Mouse (Mus musculus) spleen, adult 18-20 months (tissue): ENCODE measurements at regions not wholly inside any gene's neighbourhood (a gene's known extent, or its start where the extent isn't known, plus 50 kb on each side); places are given as distances from the start of the nearest gene placed in this dataset.

Source experiments
- DNase-seq, 2 experiments: peaks; one replicate each; pipeline ENCODE4 v3.0.0; 2022; ENCODE audit warnings: mixed read lengths in 2 of 2

DNA sequence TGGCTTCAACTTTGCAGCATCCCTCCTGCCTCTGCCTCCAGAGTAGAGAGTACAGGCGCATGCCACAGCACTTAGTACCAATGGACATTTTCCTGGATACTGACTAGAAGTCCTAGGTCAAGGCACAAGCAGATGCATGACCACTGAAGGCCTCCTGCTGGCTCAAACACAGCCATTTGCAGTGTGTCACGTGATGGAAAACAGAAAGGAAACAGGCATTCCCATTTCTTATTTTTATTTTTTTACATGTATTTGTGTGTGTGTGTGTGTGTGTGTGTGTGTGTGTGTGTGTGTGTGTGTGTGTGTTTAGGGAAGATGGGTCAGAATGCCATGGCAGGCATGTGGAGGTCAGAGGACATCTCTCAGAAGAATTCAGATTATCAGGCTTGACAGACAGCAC lies 65.6 kb downstream of the Thap12 start:
- DNase-seq = no peak

DNA sequence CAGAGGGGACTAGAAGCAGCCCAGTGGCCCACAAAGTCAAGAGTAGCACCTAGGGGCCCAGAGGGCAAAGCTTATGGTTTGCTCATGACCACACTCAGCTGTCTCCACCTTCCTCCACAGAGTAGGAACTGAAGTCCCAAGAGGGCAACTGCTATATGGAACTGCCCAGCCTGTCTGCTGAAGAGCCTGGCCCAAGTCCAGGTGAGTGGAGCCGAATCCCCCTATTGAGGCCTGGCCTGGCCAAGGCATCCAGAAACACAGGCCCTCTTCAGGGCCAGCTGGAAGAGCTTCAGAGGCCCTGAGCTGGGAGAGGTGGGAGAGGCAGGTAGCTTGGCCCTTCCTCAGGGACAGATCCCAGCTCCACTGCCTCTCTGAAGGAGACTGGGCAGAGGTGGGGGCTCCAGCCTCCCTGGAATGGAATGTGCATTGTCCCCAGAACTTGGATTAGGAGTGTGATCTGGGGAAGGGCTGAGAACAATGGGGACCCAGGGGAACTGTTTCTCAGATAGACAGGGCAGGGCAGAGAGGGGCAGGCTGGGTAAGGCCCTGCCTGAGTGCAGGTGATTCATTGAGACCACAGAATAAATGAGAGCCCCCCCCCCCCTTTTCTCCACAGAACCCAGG lies 65.7 kb upstream of the Wnt11 start:
- no peak for DNase-seq

DNA sequence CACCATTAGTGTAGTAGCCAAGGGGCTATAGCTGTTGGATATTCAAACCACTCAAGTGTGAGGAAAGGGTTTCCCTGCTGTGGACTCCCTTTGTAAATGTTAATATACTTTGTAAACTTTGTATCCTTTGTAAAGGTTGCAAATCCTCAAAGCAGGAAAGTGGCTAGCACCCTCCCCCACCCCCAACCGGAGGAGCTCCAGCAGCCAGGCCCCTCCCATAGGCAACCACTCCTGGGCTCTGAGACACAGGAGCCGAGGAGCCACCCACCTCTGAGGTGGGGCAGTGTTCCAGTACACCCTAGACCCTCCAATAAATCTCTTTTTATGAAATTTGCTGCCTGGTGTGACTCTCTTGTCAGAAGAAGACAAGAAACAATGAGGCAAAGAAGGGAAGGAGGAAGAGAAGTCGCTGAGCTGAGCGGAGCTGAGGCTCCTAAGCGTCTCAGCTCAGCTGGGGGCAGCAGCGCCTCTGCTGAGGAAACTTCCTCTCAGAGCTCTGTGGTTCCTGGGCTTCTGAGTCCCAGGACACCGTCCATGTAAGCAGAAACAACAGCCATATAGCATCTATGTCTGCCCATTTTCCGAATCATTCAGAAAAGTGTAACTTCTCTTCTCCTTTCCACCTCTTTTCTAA lies 64.5 kb upstream of the Wnt11 start:
- DNase-seq = no peak

DNA sequence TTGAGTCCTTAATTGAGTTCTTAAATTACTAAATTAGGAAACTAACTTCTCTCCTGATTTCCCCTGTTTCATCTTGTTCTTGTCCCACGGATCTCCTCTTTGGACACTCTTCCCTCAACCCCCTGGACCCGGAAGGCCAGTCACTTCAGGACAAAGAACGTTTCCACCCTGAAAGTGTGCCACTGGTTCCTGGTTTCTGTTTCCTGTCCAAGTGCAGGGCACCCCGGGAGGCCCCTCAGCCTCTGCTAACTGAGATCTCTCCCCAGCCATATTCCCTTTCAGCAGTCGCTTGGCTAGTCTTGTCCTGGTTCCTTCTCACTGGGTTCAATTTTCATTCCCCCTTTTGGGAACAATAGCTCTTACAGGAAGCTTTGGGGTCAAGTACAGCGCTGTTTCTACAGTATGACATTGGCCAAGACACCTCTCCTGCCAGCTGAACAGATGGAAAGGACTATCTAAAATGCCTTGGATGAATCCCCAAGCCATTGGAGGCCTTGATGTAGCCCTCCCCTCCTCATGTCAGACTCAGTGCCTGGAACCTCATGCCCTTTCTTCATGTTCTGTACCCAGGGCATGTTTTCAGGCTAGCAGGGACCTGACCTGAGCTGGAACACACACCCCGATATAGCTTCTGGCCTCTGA lies 63.7 kb upstream of the Wnt11 start:
- no peak for DNase-seq

DNA sequence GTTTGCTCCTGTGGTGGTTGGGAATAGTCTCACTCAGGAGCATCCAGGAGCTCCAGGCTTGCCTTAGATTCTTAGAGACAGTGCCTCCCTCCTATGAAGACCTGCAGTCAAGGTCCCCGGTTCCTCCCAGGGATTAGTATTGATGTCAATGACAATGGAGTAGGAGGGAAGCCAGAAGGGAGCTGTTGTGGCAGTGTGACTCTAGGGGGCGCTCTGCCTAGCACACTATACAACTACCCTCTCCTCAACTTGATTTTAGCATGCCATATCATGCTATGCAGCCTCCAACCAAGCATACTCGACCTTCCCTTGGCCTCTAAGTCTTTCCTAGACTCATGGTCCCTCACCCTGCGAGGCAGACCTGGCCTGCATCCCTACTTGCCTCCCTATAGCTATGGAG lies 60.3 kb upstream of the Wnt11 start:
- DNase-seq = no peak

DNA sequence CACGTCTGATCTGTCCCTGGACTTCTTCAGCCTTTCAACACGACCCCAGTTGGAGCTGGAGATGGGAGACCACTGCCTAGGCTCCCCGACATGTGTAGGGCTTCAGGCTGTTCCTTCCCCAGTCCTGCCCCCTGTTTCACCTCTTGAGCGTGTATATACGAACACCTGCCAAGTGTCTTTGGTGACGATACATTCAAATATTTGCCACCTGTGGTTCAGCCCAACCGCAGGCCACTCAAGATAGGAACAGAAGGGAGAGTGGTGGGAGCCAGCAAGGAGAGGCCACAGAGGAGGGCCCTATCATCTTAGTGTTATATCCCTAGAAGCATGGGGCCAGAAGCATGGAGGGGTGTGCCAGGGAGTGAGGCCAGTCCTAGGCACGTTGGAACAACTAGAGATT lies 59.9 kb upstream of the Wnt11 start:
- DNase-seq = no peak

DNA sequence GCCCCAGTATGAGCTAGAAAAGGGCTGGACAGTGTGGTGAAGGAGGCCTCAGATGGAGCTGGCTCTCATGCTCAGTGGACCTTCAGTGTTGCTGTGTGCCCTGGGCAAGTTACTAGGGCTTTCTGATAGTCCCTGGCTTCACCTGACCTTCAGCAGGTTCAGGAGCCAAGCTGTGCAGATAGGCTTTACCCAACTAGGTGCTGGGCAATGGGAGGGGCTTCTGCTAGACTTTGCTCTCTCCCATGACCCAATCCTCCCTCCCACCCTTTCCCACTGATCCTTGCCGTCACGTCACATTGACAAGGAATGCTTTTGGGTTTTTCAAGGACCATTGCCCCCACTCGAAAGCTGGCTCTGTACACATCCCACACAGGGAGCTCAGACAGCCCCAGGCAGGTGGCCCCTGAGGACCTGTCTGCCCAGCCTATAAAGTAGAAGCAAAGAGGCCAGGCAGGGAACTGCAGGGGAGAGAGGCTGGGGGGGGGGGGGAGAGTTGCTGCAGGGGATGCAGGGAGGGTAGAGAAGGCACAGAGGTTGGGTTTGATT lies 57.5 kb upstream of the Wnt11 start:
- no peak for DNase-seq

DNA sequence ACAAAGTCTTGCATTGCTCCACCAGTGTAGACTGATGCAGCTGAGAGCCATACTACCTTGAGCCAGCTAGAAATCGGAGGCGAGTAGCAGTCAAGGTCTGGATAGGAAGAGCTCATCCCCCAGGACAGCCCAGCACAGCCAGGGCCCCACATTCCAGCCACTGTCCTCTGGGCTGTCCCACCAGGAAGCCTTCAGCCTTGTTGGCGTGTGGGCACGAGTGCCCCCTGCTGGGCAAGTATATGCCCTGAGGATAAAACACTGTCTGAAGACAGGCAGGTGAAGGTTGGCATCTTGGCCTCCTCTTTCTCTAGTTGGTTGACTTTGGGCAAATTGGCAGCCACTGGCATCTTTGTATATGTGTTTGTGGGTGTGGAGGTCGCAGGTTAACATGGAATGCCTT lies 56.0 kb upstream of the Wnt11 start:
- DNase-seq = peak; percentile 29 to 73

DNA sequence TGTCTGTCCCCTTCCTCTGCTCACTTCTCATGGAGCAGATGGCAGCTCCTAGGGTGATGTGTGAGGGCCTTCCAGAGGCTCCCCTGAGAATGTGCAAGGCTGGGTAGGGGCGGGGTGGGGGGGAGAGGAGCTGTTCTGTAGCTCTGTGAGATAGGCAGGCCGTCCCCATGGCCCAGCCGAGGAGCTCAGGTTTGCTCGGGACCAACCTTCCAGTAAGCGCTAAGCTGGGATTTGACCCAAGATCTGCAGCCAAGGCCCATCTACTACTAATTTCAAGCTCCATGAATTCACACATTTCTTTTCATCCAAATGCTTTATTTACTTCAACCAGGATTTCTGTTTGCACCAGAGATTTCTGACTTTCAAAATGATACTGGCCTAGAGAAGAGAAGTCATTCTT lies 51.4 kb upstream of the Wnt11 start:
- no peak for DNase-seq

DNA sequence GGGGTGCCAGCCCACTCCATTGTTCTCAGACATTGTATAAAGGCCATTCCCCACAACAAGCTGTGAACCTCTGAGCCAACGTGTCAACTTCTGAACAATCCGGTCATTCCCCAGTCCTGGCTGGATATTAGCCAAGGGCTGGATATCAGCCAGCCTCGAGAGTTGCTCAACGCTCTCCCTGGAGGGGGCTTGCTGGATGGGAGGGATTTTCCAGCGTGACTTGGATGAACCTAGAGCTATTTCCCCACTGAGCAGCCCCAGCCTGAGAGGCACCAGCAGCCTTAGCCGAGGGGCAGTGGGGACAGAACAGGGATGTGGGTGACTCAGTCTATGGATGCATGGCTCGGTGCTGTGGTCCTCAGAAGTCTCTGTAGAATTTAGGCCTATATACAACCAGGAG lies 51.0 kb upstream of the Wnt11 start:
- DNase-seq = peak in 1 of 2 experiments; percentile 11

DNA sequence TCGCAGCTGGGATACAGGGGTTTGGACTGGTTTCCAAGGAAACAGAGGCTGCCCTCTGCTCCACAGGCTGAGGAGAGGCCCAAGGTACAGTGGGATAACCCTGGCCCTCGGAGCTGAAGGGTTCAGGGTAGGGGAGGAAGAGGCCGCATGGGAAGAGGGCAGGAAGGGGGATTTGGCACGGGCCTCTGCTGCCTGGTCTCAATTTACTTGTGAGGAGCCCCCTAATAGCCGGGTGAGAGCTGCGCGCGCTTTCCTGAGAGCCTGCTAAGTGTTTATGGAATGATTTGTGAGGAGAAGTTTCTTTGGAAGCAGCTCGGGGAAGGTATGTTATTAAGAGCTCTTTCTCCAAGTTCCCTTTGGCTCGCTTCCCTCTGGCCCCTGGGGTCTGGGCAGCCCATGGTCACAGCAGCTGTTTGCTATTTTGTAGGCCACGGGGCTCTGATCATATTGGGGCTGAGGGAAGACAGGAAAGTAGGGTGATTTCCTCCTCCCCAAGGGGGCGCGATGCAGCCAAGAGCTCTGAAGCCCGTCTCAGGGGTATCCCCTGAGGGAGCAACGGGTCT lies 50.5 kb upstream of the Wnt11 start:
- DNase-seq = no peak
